Mouse (Mus musculus): ENCODE results near the gene Tmf1.

The Tmf1 gene

GRCm38 (mm10) chr6:97112177-97112576 is 66.7 kb downstream of the Tmf1 start:
- in situ Hi-C loops (cut with MboI; ENCODE audit: low sequenced_read_pairs): no loop called here

- in situ Hi-C loops (cut with MboI; ENCODE audit: low sequenced_read_pairs): no loop called here
Measured at GRCm38 (mm10) chr6:97106777-97107176, 72.1 kb downstream of the Tmf1 start.

- in situ Hi-C loops (cut with MboI; ENCODE audit: low sequenced_read_pairs): no loop called here
Measured at GRCm38 (mm10) chr6:97106106-97106505, 72.8 kb downstream of the Tmf1 start.

GRCm38 (mm10) chr6:97104264-97104852 is 74.6 kb downstream of the Tmf1 start:
- in situ Hi-C loops (cut with MboI; ENCODE audit: low sequenced_read_pairs): no loop called here

Data from CH12F3 (cell line).